Mouse (Mus musculus): ENCODE measurements around the gene Slc4a1. TPM values are rescaled to one million over a fixed set of nuclear protein-coding genes. Genes with fewer than 3 reads are reported as not detected.

Gene Slc4a1
- polyA plus RNA-seq, 1 experiment = 2.6 TPM

DNA sequence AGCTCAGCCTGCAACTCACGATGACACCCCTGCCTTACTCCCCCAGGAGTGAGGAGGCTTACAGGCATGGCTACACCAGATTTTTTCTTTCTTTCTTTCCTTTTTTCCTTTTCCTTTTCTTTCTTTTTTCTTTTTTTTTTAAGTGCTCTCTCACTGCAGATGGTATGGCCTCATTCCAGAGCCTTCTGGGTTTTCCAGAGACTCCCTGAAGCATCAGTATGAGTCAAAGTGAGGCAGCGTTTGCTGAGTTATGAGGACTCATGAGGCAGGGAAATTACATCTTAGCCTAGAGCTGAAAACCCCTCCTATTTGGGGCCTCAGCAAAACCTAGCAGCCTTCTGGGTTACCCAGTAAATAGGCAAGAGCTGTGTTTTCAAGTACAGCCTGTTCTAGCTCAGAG, 18.4 kb upstream of the Slc4a1 start:
- DNase-seq (ENCODE audit: low read depth) = no peak
- no peak for TF ChIP-seq CTCF (IDR thresholded peaks at IDR 0.05; ENCODE audit: borderline replicate concordance, extremely low read depth, insufficient read depth, insufficient read length)
- no peak for TF ChIP-seq POLR2A (IDR thresholded peaks at IDR 0.05; ENCODE audit: borderline replicate concordance, extremely low read depth, insufficient read depth, insufficient read length, poor library complexity, severe bottlenecking)

DNA sequence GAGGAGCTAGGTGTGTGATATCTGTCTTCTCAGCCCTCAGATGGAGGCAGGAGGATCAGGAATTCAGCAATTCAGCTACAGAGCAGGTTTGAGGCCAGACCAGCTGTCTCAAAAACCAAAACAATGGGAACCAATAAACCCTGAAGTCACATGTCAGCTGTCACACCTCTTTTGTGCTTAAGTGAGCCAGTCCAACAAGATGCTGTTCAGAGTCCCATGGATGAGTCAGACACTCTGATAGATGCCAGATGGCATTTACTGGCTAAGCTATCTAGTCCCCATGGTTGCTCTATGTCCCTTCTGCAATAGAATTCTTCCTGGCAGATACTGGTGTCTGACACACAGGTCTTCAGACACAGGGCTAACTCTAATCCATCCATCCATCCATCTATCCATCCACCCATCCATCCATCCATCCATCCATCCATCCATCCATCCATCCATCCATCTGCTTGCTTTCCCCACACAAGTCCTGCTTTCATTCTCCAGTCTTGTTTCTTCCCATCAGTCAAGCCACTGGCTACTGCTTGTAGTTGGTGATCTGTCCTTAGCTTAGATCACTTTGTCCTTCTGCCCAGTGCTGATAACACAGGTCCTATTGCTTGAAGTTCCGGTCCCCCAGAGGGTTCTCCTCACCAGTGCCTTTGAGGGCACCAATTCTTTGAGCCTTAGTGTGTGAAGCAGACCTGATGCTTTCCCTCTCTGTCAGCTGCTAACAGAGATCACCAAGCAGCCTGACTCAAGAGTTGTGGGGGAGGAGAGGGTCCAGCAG, 17.5 kb upstream of the Slc4a1 start:
- TF ChIP-seq CTCF (IDR thresholded peaks at IDR 0.05; ENCODE audit: borderline replicate concordance, extremely low read depth, insufficient read depth, insufficient read length) (no peak), POLR2A (IDR thresholded peaks at IDR 0.05; ENCODE audit: borderline replicate concordance, extremely low read depth, insufficient read depth, insufficient read length, poor library complexity, severe bottlenecking) (no peak)

DNA sequence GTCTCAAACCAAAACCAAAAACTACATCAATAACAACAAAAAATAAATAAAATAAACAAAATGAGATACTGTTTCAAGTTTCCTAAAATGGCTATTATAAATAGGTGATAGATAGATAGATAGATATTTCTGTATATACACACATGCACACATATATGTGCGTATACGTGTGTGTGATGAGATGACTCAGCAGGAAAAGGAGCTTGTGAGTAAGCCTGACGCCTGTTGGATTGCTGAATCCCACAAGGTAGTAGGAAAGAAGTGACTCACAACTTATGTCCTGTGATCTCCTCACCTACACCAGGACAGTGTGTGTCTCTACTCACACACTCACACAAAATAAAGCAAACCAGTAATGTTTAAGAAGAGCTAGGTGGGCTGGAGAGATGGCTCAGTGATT, 16.8 kb upstream of the Slc4a1 start:
- TF ChIP-seq CTCF (IDR thresholded peaks at IDR 0.05; ENCODE audit: borderline replicate concordance, extremely low read depth, insufficient read depth, insufficient read length) (no peak), POLR2A (IDR thresholded peaks at IDR 0.05; ENCODE audit: borderline replicate concordance, extremely low read depth, insufficient read depth, insufficient read length, poor library complexity, severe bottlenecking) (no peak)
- no peak for DNase-seq (ENCODE audit: low read depth)

More for the DNA sequence above, 17.5 kb upstream of the Slc4a1 start:
- DNase-seq (ENCODE audit: low read depth) = no peak

DNA sequence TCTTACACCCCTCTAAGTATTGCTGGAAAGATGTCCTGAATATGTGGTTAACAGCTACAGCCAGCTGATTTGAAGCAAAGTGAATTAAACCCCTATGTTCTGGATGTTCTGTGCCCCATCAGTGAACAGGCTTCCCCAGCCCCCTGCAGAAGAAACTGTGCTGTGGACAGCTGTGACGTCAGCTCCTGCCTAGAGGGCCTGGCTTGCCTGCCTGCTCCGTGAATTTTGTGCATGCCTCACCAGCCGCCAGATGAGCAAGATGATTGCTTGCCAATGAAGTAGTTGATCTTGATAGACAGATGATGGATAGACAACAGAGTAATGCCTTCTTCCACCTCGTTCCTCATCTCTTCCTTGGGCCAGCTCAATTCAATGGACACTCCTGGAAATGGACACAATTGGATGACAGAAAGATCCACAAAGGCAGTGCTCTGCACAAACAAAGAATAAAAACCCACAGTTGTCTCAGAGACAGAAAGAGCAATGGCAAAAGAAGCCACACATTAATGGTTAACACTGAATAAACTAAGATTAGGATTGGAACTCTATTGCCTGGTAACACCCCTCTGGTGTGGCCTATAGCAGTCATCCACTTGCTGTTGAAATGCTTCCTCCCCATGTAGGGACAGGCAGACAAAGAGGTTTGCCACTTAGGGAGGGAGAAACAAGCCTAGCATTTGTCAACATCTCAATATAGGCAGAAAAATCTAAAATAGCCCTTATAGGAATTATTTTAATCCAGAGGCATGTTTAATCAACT, 15.5 kb upstream of the Slc4a1 start:
- DNase-seq (ENCODE audit: low read depth) = no peak
- TF ChIP-seq POLR2A (IDR thresholded peaks at IDR 0.05; ENCODE audit: borderline replicate concordance, extremely low read depth, insufficient read depth, insufficient read length, poor library complexity, severe bottlenecking) (no peak), CTCF (IDR thresholded peaks at IDR 0.05; ENCODE audit: borderline replicate concordance, extremely low read depth, insufficient read depth, insufficient read length) (no peak)

DNA sequence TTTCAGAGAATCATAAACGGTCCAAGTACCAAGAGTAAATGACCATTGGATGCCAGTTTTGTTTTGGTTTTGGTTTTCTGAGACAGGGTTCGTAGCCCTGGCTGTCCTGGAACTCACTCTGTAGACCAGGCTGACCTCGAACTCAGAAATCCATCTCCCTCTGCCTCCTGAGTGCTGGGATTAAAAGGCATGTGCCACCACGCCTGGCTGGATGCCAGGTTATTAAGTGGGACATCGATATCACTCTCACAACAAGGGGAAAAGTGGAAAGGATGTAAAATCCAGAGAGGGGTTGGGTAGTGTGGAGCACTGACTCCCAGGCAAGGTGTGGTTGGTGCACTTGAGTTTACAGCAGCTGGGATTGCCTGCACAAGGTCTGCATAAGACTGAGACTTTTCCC, 14.1 kb upstream of the Slc4a1 start:
- no peak for DNase-seq (ENCODE audit: low read depth)
- TF ChIP-seq CTCF (IDR thresholded peaks at IDR 0.05; ENCODE audit: borderline replicate concordance, extremely low read depth, insufficient read depth, insufficient read length) (no peak), POLR2A (IDR thresholded peaks at IDR 0.05; ENCODE audit: borderline replicate concordance, extremely low read depth, insufficient read depth, insufficient read length, poor library complexity, severe bottlenecking) (no peak)

DNA sequence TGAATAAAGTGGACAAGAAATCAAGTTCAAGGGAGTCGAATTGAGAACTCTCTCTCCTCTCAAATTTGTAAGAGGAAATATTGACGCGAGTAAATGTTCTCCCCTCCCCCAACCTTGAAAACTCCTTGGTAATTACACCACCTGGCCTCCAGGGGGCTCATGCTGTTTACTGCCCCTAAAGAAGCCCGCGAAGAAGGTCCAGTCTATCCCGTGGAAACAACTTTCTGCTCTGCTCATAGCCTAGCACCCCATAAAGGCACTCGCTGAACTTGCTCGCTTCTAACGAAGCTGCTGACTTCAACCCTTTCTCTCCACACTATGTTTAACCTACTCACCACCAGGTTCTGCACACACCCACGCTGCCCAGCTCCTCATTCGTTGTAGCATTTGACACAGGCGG, 11.2 kb upstream of the Slc4a1 start:
- DNase-seq (ENCODE audit: low read depth) = no peak

DNA sequence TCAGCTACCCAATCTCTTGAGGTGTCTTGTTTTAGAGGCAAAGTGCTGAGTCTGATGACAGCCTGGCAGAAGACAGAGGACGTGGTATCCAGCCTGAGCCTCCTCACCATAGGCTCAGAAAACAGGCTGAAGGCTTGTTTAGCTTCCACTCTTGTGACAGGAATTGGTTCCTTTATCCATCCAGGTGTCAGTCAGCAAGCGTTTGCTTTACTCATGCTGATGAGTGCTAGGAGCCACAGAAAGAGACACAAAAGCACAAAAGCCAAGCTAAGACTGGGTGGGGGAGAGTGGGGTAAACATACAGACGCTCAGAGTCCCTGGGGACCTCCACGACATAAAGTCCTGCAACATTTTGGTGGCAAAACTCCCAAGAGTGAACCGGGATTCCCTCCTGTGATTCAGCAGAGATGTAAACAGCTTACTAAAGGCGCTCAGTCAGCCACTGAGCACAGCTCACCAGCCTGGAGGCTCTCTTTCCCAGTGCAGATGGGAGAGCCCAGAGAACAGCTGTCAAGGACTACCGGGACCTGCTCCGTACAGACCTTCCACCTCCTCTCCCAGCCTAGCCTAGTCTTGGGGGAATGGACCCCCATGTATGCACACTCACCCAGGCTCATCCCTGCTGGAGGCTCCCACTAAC, 10.3 kb upstream of the Slc4a1 start:
- no peak for TF ChIP-seq CTCF (IDR thresholded peaks at IDR 0.05; ENCODE audit: borderline replicate concordance, extremely low read depth, insufficient read depth, insufficient read length)
- TF ChIP-seq POLR2A (IDR thresholded peaks at IDR 0.05; ENCODE audit: borderline replicate concordance, extremely low read depth, insufficient read depth, insufficient read length, poor library complexity, severe bottlenecking) = no peak
- peak; percentile 27 for DNase-seq (ENCODE audit: low read depth)

More for the DNA sequence above, 11.2 kb upstream of the Slc4a1 start:
- TF ChIP-seq CTCF (IDR thresholded peaks at IDR 0.05; ENCODE audit: borderline replicate concordance, extremely low read depth, insufficient read depth, insufficient read length) (peak; percentile 41; the same call in 1 of the 2 replicates), POLR2A (IDR thresholded peaks at IDR 0.05; ENCODE audit: borderline replicate concordance, extremely low read depth, insufficient read depth, insufficient read length, poor library complexity, severe bottlenecking) (no peak)

DNA sequence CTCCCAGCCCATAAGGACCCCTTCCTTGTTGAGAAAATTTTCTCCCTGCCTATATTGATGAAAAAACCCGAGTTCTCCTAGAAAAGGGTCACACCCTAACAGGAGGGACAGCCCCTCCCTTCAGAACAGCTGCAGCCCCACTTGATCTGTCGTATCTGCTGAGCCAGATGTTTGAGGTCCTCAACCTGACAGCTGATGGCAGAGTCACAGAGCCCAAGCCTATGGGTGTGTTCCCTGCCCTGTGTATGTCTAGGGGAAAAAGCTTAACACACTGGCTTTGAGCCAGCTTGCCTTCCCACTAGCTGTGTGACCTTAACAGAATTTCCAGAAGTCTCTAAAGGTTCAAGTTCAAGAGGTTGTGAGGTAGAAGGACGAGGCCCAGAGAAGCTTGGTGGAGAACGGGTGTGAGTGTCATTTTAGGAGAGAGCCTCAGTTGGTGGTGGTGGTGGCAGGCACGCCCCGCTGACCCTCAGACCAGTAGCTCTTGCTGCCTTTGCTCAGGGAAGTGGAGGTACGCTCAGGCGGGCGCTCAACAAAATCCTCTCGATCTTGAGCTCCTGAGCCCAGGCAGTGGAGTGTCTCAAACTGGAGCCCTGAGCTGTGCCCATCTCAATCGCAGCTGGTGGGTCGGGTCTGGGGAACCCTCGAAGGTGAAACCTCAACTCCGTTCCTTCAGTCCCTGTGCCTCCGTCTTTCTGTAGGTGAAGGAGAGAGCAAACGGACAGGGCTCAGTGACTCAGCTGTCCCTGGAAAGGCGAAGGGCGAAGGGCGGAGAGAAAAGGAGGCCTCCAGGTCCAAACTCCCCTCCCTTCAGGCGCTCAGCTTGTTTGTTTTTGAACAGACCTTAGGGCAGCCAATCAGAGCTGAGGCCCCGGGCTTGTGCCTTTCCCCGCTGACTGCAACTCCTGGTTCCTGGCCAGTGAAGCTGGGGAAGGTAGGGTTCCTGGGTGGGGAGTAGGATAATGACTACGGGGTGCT, 9.5 kb upstream of the Slc4a1 start:
- peak; percentile 65 for DNase-seq (ENCODE audit: low read depth)

DNA sequence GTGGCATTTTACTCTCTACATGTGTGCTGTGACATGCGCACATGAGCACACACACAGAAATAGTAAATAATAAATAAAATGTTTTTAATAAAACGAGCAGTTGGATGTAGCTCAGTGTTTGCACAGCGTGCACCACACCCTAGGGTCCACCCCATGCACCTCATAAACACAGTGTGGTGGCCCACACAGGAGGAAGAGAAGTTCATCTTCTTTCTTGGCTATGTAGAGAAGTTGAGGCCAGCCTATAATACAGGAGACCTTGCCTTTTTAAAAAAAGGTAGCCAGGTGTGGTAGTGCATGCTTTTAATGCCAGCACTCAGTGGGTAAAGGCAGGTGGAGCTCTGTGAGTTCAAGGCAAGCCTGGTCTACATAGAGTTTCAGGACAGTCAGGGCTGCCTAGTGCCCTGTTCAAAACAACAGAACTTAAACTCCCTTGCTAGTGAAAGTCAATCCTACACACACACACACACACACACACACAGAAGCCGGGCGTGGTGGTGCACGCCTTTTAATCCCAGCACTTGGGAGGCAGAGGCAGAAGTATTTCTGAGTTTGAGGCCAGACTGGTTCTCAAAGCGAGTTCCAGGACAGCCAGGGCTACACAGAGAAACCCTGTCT, 8.2 kb upstream of the Slc4a1 start:
- TF ChIP-seq CTCF (IDR thresholded peaks at IDR 0.05; ENCODE audit: borderline replicate concordance, extremely low read depth, insufficient read depth, insufficient read length) (no peak), POLR2A (IDR thresholded peaks at IDR 0.05; ENCODE audit: borderline replicate concordance, extremely low read depth, insufficient read depth, insufficient read length, poor library complexity, severe bottlenecking) (no peak)
- DNase-seq (ENCODE audit: low read depth) = no peak

More for the DNA sequence above, 9.5 kb upstream of the Slc4a1 start:
- TF ChIP-seq POLR2A (IDR thresholded peaks at IDR 0.05; ENCODE audit: borderline replicate concordance, extremely low read depth, insufficient read depth, insufficient read length, poor library complexity, severe bottlenecking) (no peak), CTCF (IDR thresholded peaks at IDR 0.05; ENCODE audit: borderline replicate concordance, extremely low read depth, insufficient read depth, insufficient read length) (no peak)

DNA sequence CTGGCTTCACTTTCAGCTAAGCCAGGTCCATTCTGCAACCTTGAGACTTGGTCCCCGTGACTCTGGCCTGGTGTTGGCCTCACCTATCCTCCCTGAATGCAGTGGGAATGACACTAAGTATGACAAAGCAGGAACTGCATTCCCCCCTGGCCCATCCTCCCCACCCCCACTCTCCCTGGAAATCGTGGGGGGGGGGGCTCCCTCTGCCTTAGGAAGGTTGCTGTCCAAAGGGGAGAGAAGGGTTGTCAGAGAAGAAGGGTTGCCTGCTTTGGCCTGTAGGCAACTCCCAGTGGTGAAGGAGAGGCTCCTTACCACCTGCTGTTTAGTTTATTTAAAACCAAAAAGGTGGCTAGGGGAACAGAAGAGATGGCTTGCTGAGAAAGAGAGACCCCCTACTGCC, 7.6 kb upstream of the Slc4a1 start:
- TF ChIP-seq CTCF (IDR thresholded peaks at IDR 0.05; ENCODE audit: borderline replicate concordance, extremely low read depth, insufficient read depth, insufficient read length) (no peak), POLR2A (IDR thresholded peaks at IDR 0.05; ENCODE audit: borderline replicate concordance, extremely low read depth, insufficient read depth, insufficient read length, poor library complexity, severe bottlenecking) (no peak)
- no peak for DNase-seq (ENCODE audit: low read depth)

All from brain, embryonic 14.5 days (tissue).